Mouse (Mus musculus): Measurements from ENCODE around the gene Shank2. TPM values are rescaled to one million over a fixed set of nuclear protein-coding genes. Genes with fewer than 3 reads are reported as not detected.
A peak's percentile ranks its signal among the peaks of the same experiment; 100 is the strongest.

The Shank2 gene
- 100 to 1,000 TPM; 162 to 172 TPM for total RNA-seq (2021)

GRCm38 (mm10) chr7:144001628-144002027 lies at the start of gene Shank2:
Gene Shank2, plus strand, starts transcription at chr7:144001928.
- intact Hi-C loops (cut with DNase I) = no loop called here
- DNase-seq (ENCODE audit: extremely low spot score in 1 of 2, low spot score in 2 of 2) = no peak

GRCm38 (mm10) chr7:143952130-143952529 lies 49.6 kb upstream of the Shank2 start:
- DNase-seq (ENCODE audit: extremely low spot score in 1 of 2, low spot score in 2 of 2) = no peak

GRCm38 (mm10) chr7:143956575-143957295 lies 45.0 kb upstream of the Shank2 start:
- intact Hi-C loops (cut with DNase I) = no loop called here
- no peak for DNase-seq (ENCODE audit: extremely low spot score in 1 of 2, low spot score in 2 of 2)

More at GRCm38 (mm10) chr7:143952130-143952529, 49.6 kb upstream of the Shank2 start:
- intact Hi-C loops (cut with DNase I) = no loop called here

GRCm38 (mm10) chr7:143958030-143958565 lies 43.6 kb upstream of the Shank2 start:
- no peak for DNase-seq (ENCODE audit: extremely low spot score in 1 of 2, low spot score in 2 of 2)
- intact Hi-C loops (cut with DNase I) = no loop called here

GRCm38 (mm10) chr7:143963813-143964212 lies 37.9 kb upstream of the Shank2 start:
- intact Hi-C loops (cut with DNase I) = no loop called here
- no peak for DNase-seq (ENCODE audit: extremely low spot score in 1 of 2, low spot score in 2 of 2)

- intact Hi-C loops (cut with DNase I) = no loop called here
- no peak for DNase-seq (ENCODE audit: extremely low spot score in 1 of 2, low spot score in 2 of 2)
Observed at GRCm38 (mm10) chr7:143966621-143967020, 35.1 kb upstream of the Shank2 start.

GRCm38 (mm10) chr7:143977491-143977830 lies 24.3 kb upstream of the Shank2 start:
- DNase-seq (ENCODE audit: extremely low spot score in 1 of 2, low spot score in 2 of 2) = no peak
- intact Hi-C loops (cut with DNase I) = loop anchor here (5.0 kb wide), 1 partner anchor 95 kb away; no protein-coding TSS in a partner anchor

GRCm38 (mm10) chr7:143977831-143978682 lies 23.7 kb upstream of the Shank2 start:
- intact Hi-C loops (cut with DNase I) = loop anchor here (5.0 kb wide), 1 partner anchor 94 kb away; no protein-coding TSS in a partner anchor
- peak in 1 of 2 experiments; percentile 39 for DNase-seq (ENCODE audit: extremely low spot score in 1 of 2, low spot score in 2 of 2)

- intact Hi-C loops (cut with DNase I) = loop anchor here (5.0 kb wide), 1 partner anchor 93 kb away; no protein-coding TSS in a partner anchor
- peak; percentile 46 to 72 for DNase-seq (ENCODE audit: extremely low spot score in 1 of 2, low spot score in 2 of 2)
Observed at GRCm38 (mm10) chr7:143978741-143979371, 22.9 kb upstream of the Shank2 start.

- intact Hi-C loops (cut with DNase I) = loop anchor here (5.0 kb wide), 1 partner anchor 92 kb away; no protein-coding TSS in a partner anchor
- DNase-seq (ENCODE audit: extremely low spot score in 1 of 2, low spot score in 2 of 2) = no peak
Observed at GRCm38 (mm10) chr7:143979986-143980385, 21.7 kb upstream of the Shank2 start.

GRCm38 (mm10) chr7:143986281-143986680 lies 15.4 kb upstream of the Shank2 start:
- DNase-seq (ENCODE audit: extremely low spot score in 1 of 2, low spot score in 2 of 2) = no peak
- intact Hi-C loops (cut with DNase I) = no loop called here

- intact Hi-C loops (cut with DNase I) = no loop called here
- no peak for DNase-seq (ENCODE audit: extremely low spot score in 1 of 2, low spot score in 2 of 2)
Observed at GRCm38 (mm10) chr7:143991160-143991559, 10.6 kb upstream of the Shank2 start.

GRCm38 (mm10) chr7:143999073-143999472 lies 2.7 kb upstream of the Shank2 start:
- no peak for DNase-seq (ENCODE audit: extremely low spot score in 1 of 2, low spot score in 2 of 2)

GRCm38 (mm10) chr7:144003471-144003870 lies 1.7 kb downstream of the Shank2 start:
- DNase-seq (ENCODE audit: extremely low spot score in 1 of 2, low spot score in 2 of 2) = no peak
- intact Hi-C loops (cut with DNase I) = no loop called here

More at GRCm38 (mm10) chr7:143999073-143999472, 2.7 kb upstream of the Shank2 start:
- intact Hi-C loops (cut with DNase I) = no loop called here

GRCm38 (mm10) chr7:144008079-144008478 lies 6.4 kb downstream of the Shank2 start:
- intact Hi-C loops (cut with DNase I) = no loop called here
- no peak for DNase-seq (ENCODE audit: extremely low spot score in 1 of 2, low spot score in 2 of 2)

GRCm38 (mm10) chr7:144008985-144009384 lies 7.3 kb downstream of the Shank2 start:
- DNase-seq (ENCODE audit: extremely low spot score in 1 of 2, low spot score in 2 of 2) = no peak
- intact Hi-C loops (cut with DNase I) = no loop called here

GRCm38 (mm10) chr7:144014485-144014884 lies 12.8 kb downstream of the Shank2 start:
- DNase-seq (ENCODE audit: extremely low spot score in 1 of 2, low spot score in 2 of 2) = no peak
- intact Hi-C loops (cut with DNase I) = no loop called here

- intact Hi-C loops (cut with DNase I) = no loop called here
- DNase-seq (ENCODE audit: extremely low spot score in 1 of 2, low spot score in 2 of 2) = no peak
Observed at GRCm38 (mm10) chr7:144021801-144022200, 20.1 kb downstream of the Shank2 start.

- no peak for DNase-seq (ENCODE audit: extremely low spot score in 1 of 2, low spot score in 2 of 2)
- intact Hi-C loops (cut with DNase I) = no loop called here
Observed at GRCm38 (mm10) chr7:144022682-144023081, 21.0 kb downstream of the Shank2 start.

All from left cerebral cortex, postnatal 10 days (tissue).